Mouse (Mus musculus) spleen, adult 2 months (tissue): ENCODE data around the gene Inka2. TPM values are rescaled to one million over a fixed set of nuclear protein-coding genes. Genes with fewer than 3 reads are reported as not detected.

Experiments
- DNase-seq, 2 experiments: peaks; one replicate each; pipeline versions ENCODE4 v3.0.0 to v3.0.0-alpha.2; 2012 to 2021; ENCODE audit warnings: low spot score in 2 of 2, low read depth in 1 of 2
- H3K27ac ChIP-seq: fragments of 200-500 bp; 2 replicates; pipeline ENCODE4 v1.5.1; 2012; ENCODE audit warnings: low read length, inconsistent platforms; ENCODE audit not compliant: insufficient read depth
- H3K27me3 ChIP-seq: fragments of 200-500 bp; 2 replicates; pipeline ENCODE4 v1.6.1; 2012; ENCODE audit warnings: mild to moderate bottlenecking, moderate library complexity, low read length, inconsistent platforms; ENCODE audit not compliant: control insufficient read depth, insufficient read depth
- H3K36me3 ChIP-seq: fragments of 200-500 bp; 2 replicates; pipeline ENCODE4 v1.6.1; 2012; ENCODE audit warnings: mild to moderate bottlenecking, low read length, inconsistent platforms; ENCODE audit not compliant: control insufficient read depth, insufficient read depth
- H3K4me1 ChIP-seq: fragments of 200-500 bp; 2 replicates; pipeline ENCODE4 v1.6.1; 2011; ENCODE audit warnings: inconsistent platforms; ENCODE audit not compliant: control insufficient read depth, insufficient read depth, insufficient read length
- H3K4me3 ChIP-seq: fragments of 200-500 bp; 2 replicates; pipeline ENCODE4 v1.5.1; 2011; ENCODE audit warnings: mild to moderate bottlenecking, inconsistent platforms; ENCODE audit not compliant: insufficient read depth, insufficient read length; ENCODE audit errors: extremely low read depth
- CTCF ChIP-seq: fragments of 200-500 bp; IDR thresholded peaks from 2 replicates; pipeline ENCODE4 v1.5.1; 2011; ENCODE audit warnings: mild to moderate bottlenecking, inconsistent platforms; ENCODE audit not compliant: insufficient read depth, insufficient read length, insufficient replicate concordance; ENCODE audit errors: extremely low read depth
- POLR2A ChIP-seq: fragments of 200-500 bp; IDR thresholded peaks from 2 replicates; pipeline ENCODE4 v1.6.1; 2011; ENCODE audit warnings: low read depth, low read length, inconsistent platforms
- WGBS: fragments of 180-500 bp; shearing (Covaris S2); methylation state at CpG from one replicate; pipeline ENCODE4 v1.1.7; 2018; 5-methylcytosine and 5-hydroxymethylcytosine counted together
- polyA plus RNA-seq: library from polyadenylated mRNA; depleted of rRNA; stranded (reverse); fragments of >200 nt; gene quantifications from 2 replicates; pipeline ENCODE4 v1.2.3, GENCODE M21; 2012; rRNA removed

The Inka2 gene
- polyA plus RNA-seq, 1 experiment, result 0.68 TPM

GRCm38 (mm10) chr3:105758658-105759057 is 54.3 kb downstream of the Inka2 start:
- H3K4me1 ChIP-seq, result peaks cover 11% of the 10 kb centered on the region
- H3K27ac ChIP-seq, result no peak overlapping the region

DNA sequence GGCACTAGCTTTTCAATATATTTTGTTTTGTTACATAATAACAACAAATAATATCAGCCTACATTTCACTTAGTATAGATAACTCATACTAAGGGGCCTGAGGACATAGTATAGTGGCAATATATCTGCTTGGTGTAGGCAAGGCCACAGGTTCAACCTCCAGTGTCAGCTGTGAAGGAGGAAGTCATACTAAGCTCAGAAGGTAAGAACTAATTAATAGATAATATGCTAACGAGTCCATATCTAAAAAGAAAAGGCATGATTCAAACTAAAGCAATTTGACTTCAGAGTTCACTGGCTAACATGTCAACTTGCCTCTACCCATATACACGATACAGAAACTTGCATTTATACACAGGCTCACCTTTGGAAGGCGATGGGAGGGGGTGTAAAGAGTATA is 55.7 kb downstream of the Inka2 start:
- Histone ChIP-seq H3K27ac (no peak overlapping the region), H3K4me3 (no peak overlapping the region), H3K27me3 (no peaks in the 10 kb centered on the region), H3K4me1 (peaks cover 11% of the 10 kb centered on the region), H3K36me3 (no peaks in the 10 kb centered on the region)
- DNase-seq, result no peak
- WGBS, result 85% methylated on average over 3 of the region's 3 CpGs
- TF ChIP-seq CTCF (no peak), POLR2A (no peak)

More at GRCm38 (mm10) chr3:105758658-105759057, 54.3 kb downstream of the Inka2 start:
- Histone ChIP-seq H3K4me3 (no peak overlapping the region), H3K27me3 (no peaks in the 10 kb centered on the region), H3K36me3 (no peaks in the 10 kb centered on the region)
- TF ChIP-seq POLR2A (no peak), CTCF (no peak)
- DNase-seq, result no peak
- 83% methylated on average over 4 of the region's 4 CpGs for WGBS

DNA sequence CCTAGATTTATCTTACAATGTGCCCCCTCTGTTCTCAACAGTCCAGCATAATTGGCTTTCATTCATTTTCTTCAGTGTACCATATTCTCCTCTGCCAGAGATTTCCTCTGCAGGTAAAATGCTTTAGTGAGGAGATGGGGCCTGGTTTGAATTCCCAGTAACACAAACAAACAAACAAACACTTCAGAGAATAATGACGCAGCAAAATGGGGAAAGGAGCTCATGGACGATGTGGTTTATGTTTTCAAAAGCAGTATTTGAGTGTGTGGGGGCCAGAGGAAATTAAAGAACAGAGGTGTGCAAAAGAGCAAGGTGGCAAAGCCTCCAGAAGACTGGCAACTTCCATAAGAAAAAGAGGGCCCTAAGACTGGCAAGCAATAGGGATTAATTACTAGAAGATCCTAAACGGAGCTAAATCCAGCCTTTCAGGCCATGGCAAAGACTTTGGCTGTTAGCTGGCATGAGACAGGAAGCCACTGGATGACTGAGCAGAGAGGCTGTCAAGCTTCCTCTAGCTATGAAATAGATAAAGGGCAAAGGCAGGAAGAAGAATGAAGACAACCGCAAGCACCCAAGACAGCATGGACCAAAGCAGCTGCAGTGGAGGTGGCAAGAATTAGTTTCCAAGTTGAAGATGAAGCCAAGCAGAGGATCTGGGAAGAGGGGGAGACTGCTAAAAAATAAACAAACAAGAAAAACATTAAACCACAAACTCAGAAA is 58.9 kb downstream of the Inka2 start:
- H3K36me3 ChIP-seq, result no peaks in the 10 kb centered on the region
- WGBS, result 7% methylated on average over 4 of the region's 4 CpGs
- peaks cover 12% of the 10 kb centered on the region for H3K4me1 ChIP-seq
- peak overlapping the region; percentile 16; the same call in 1 of the 2 replicates for H3K27ac ChIP-seq
- peak in 1 of 2 experiments; percentile 11 for DNase-seq
- no peak overlapping the region for H3K4me3 ChIP-seq
- no peak for TF ChIP-seq POLR2A
- no peak for TF ChIP-seq CTCF
- no peaks in the 10 kb centered on the region for H3K27me3 ChIP-seq

DNA sequence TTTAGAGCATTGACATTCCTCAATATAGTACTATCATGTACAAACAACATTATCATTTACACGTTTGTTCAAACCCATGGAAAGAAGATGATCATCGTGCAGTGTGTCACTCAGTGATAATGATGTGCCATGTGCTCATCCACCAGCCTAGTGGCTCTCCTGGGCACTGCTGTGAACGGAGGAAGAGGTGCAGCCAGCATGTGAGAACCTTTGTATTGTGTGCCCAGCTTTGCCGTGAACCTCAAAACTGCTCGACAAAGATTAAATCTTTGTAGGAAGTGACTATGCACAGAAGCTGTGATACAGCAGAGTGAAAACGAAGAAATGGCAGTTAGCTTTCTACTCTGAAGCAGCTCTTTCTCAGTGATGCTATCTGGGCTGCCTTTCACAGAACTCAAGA is 64.1 kb downstream of the Inka2 start:
- DNase-seq, result no peak
- TF ChIP-seq CTCF (no peak), POLR2A (no peak)
- Histone ChIP-seq H3K36me3 (no peaks in the 10 kb centered on the region), H3K4me3 (no peak overlapping the region), H3K27me3 (no peaks in the 10 kb centered on the region), H3K4me1 (peaks cover 2% of the 10 kb centered on the region), H3K27ac (no peak overlapping the region)
- WGBS, result 24% methylated on average over 6 of the region's 6 CpGs

DNA sequence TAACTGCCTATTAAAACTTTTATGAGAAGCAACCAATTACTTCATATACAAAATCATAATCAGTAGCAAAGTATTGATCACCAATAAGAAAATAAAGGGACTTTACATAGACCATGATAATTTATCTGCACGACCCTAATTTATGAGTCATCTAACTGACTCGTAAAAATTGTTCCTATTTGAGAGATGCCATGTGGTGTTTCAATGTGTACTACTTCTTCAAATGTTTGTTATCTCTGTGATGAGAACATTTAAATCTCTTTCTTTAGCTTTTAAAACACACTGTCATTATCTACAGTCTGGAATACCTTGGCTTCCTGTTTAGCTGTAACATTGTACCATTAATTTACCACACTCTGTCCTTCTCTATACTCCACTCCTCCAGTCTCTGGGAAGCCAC is 65.0 kb downstream of the Inka2 start:
- DNase-seq, result no peak
- TF ChIP-seq CTCF (no peak), POLR2A (no peak)
- H3K4me1 ChIP-seq, result peaks cover 2% of the 10 kb centered on the region
- no peak overlapping the region for H3K4me3 ChIP-seq
- no peaks in the 10 kb centered on the region for H3K27me3 ChIP-seq
- no peak overlapping the region for H3K27ac ChIP-seq
- 45% methylated on average over 2 of the region's 2 CpGs for WGBS
- H3K36me3 ChIP-seq, result no peaks in the 10 kb centered on the region

Other genes starting within 250 kb of the Inka2 start
- gene Ddx20, start 17.0 kb upstream of the Inka2 start, polyA plus RNA-seq, result 10.7 and 35.7 TPM in 2 replicates
- gene Rap1a, start 96.7 kb downstream of the Inka2 start, polyA plus RNA-seq, result 6.5 and 8.0 TPM in 2 replicates
- 0.32 and 0.63 TPM in 2 replicates for gene Adora3, start 166.3 kb downstream of the Inka2 start, polyA plus RNA-seq
- 0.85 and 1.1 TPM in 2 replicates for gene Tmigd3, start 166.3 kb downstream of the Inka2 start, polyA plus RNA-seq
- gene I830077J02Rik, start 228.1 kb downstream of the Inka2 start, polyA plus RNA-seq, result 17.9 and 18.8 TPM in 2 replicates